In genomic region chr13:35947354-35948000, GRCm38 (mm10) we compare ENCODE assay signal across 9 mouse cellular contexts. TPM values are rescaled to one million over a fixed set of nuclear protein-coding genes. Genes with fewer than 3 reads are reported as not detected.
DNase-seq lines count a peak whose midpoint lies in the region; ATAC-seq lines count a peak whose summit lies in the region.
"Had no signal": no experiment of that assay in that cellular context is flagged by ENCODE, and none has a peak within 500 bp of the region (broad histone marks: within the 10 kb centered on the region; RNA-seq: fewer than 3 reads in every experiment).

No protein-coding gene starts in this region.

- 21% methylated on average over 14 of the region's 14 CpGs for WGBS in forebrain, embryonic 15.5 days
- WGBS in midbrain, embryonic 11.5 days, result 26% methylated on average over 14 of the region's 14 CpGs

- no peak for ATAC-seq in CD4-positive, CD25-positive, alpha-beta regulatory T cell, adult 4 months
- peak; percentile 65 for ATAC-seq in forebrain, embryonic 15.5 days (replicated peaks)
- ATAC-seq in midbrain, embryonic 11.5 days (ENCODE audit: low FRiP score), result peak; percentile 46; the same call in 1 of the 2 replicates

- peak; percentile 82 for DNase-seq in CD4-positive, CD25-positive, alpha-beta regulatory T cell, adult 2 months (ENCODE audit: low read depth, low spot score)
- DNase-seq in cerebellum, adult 11-12 months, result peak; percentile 36
- DNase-seq in heart, postnatal 4 days, result peak; percentile 84
- peak; percentile 45 for DNase-seq in left cerebral cortex, adult 11 months (ENCODE audit: low spot score)
- peak; percentile 96 for DNase-seq in midbrain, embryonic 11.5 days (ENCODE audit: low spot score, missing footprints)
- DNase-seq in right cerebral cortex, postnatal 4 days, result peak; percentile 89

- H3K4me2 ChIP-seq in forebrain, embryonic 15.5 days (replicated peaks), result no peak overlapping the region
- no peak overlapping the region for H3K4me2 ChIP-seq in midbrain, embryonic 11.5 days
- H3K4me2 ChIP-seq: neural tube, embryonic 13.5 days had no signal

- no peaks in the 10 kb centered on the region for H3K4me1 ChIP-seq in forebrain, embryonic 15.5 days
- H3K4me1 ChIP-seq in midbrain, embryonic 11.5 days (ENCODE audit: control insufficient read depth, insufficient read depth, low read length), result no peaks in the 10 kb centered on the region
- H3K4me1 ChIP-seq: neural tube, embryonic 13.5 days had no signal

- no peak overlapping the region for H3K4me3 ChIP-seq in forebrain, embryonic 15.5 days
- no peak overlapping the region for H3K4me3 ChIP-seq in midbrain, embryonic 11.5 days (ENCODE audit: low read depth, low read length)
- H3K4me3 ChIP-seq: neural tube, embryonic 13.5 days had no signal

- H3K9me3 ChIP-seq in forebrain, embryonic 15.5 days, result no peaks in the 10 kb centered on the region
- H3K9me3 ChIP-seq in midbrain, embryonic 11.5 days (ENCODE audit: control insufficient read depth, low read length), result no peaks in the 10 kb centered on the region
- H3K9me3 ChIP-seq: neural tube, embryonic 13.5 days had no signal

- no peaks in the 10 kb centered on the region; the same call in 1 of the 2 replicates for H3K27me3 ChIP-seq in forebrain, embryonic 15.5 days
- no peaks in the 10 kb centered on the region for H3K27me3 ChIP-seq in midbrain, embryonic 11.5 days (ENCODE audit: control insufficient read depth, insufficient read depth, low read length)
- H3K27me3 ChIP-seq: neural tube, embryonic 13.5 days had no signal

- H3K27ac ChIP-seq in forebrain, embryonic 15.5 days (replicated peaks), result no peak overlapping the region
- H3K27ac ChIP-seq in midbrain, embryonic 11.5 days (ENCODE audit: low read depth, low read length), result no peak overlapping the region
- H3K27ac ChIP-seq: neural tube, embryonic 13.5 days had no signal

- no peak overlapping the region for H3K9ac ChIP-seq in forebrain, embryonic 15.5 days (replicated peaks)
- H3K9ac ChIP-seq in midbrain, embryonic 11.5 days (ENCODE audit: low read length), result no peak overlapping the region

- no peaks in the 10 kb centered on the region for H3K36me3 ChIP-seq in forebrain, embryonic 15.5 days
- H3K36me3 ChIP-seq in midbrain, embryonic 11.5 days (ENCODE audit: control insufficient read depth, insufficient read depth, low read length), result no peaks in the 10 kb centered on the region
- H3K36me3 ChIP-seq: neural tube, embryonic 13.5 days had no signal

RNA-seq across cellular contexts. Expression of gene Ppp1r3g, which starts 11.2 kb away (rescaled TPM):
- not detected for polyA plus RNA-seq in CD4-positive, CD25-positive, alpha-beta regulatory T cell, adult 4 months (2017; shearing (Covaris generic))
- polyA plus RNA-seq in forebrain, embryonic 15.5 days (2015; fragmentation: Nextera tagmentation; extraction: Ambion mirVana), result 1.4 and 1.5 TPM in 2 replicates
- 1 to 10 TPM; 2.0 to 2.5 TPM for total RNA-seq in heart, postnatal 4 days (2021)
- 0.99 and 1.1 TPM in 2 replicates for polyA plus RNA-seq in midbrain, embryonic 11.5 days (2014; fragmentation: Nextera tagmentation; extraction: Ambion mirVana)

RNA-seq across cellular contexts. Expression of gene Rpp40, which starts 41.3 kb away (rescaled TPM):
- polyA plus RNA-seq in CD4-positive, CD25-positive, alpha-beta regulatory T cell, adult 4 months (2017; shearing (Covaris generic)), result 10 to 100 TPM; 10.8 to 12.0 TPM
- 8.3 and 8.8 TPM in 2 replicates for polyA plus RNA-seq in forebrain, embryonic 15.5 days (2015; fragmentation: Nextera tagmentation; extraction: Ambion mirVana)
- 10 to 100 TPM in 1 of 2 experiments, 1 to 10 TPM in 1; 4.3 to 11.1 TPM for total RNA-seq in heart, postnatal 4 days (2021)
- polyA plus RNA-seq in midbrain, embryonic 11.5 days (2014; fragmentation: Nextera tagmentation; extraction: Ambion mirVana), result 18.0 and 18.3 TPM in 2 replicates

Comparison
In these comparisons a context has a peak if more than half of its experiments do, and no peak if none do; other contexts are left out.
1. DNase-seq: peak in every context shown above with its lines; median percentile 96 in midbrain, embryonic 11.5 days; 89 in right cerebral cortex, postnatal 4 days; 84 in heart, postnatal 4 days; 82 in CD4-positive, CD25-positive, alpha-beta regulatory T cell, adult 2 months; 45 in left cerebral cortex, adult 11 months; 36 in cerebellum, adult 11-12 months.